Mouse (Mus musculus) stomach, embryonic 16.5 days (tissue): ENCODE measurements around the gene Pigo. TPM values are rescaled to one million over a fixed set of nuclear protein-coding genes. Genes with fewer than 3 reads are reported as not detected.

Experiments used
- ATAC-seq: fragments of 200-750 bp; cut with Nextera tagmentation; 2 replicates; pipeline ENCODE4 v1.8.0; 2017; ENCODE audit warnings: moderate number of reproducible peaks, moderate TSS enrichment; ENCODE audit not compliant: insufficient read depth, low FRiP score
- H3K27ac ChIP-seq: fragments of 300-500 bp; sonication (generic); 2 replicates; pipeline ENCODE4 v1.5.1; 2014; ENCODE audit warnings: low read length
- H3K27me3 ChIP-seq: fragments of 300-500 bp; sonication (generic); 2 replicates; pipeline ENCODE4 v1.6.1; 2014; ENCODE audit warnings: low read length, control low read depth, mixed read lengths; ENCODE audit not compliant: control insufficient read depth, insufficient read depth
- H3K36me3 ChIP-seq: fragments of 300-500 bp; sonication (generic); 2 replicates; pipeline ENCODE4 v1.6.1; 2014; ENCODE audit warnings: low read length; ENCODE audit not compliant: control insufficient read depth, insufficient read depth
- H3K4me1 ChIP-seq: fragments of 300-500 bp; sonication (generic); 2 replicates; pipeline ENCODE4 v1.6.1; 2014; ENCODE audit warnings: low read length, control low read depth, mixed read lengths; ENCODE audit not compliant: control insufficient read depth, insufficient read depth
- H3K4me2 ChIP-seq: fragments of 300-500 bp; sonication (generic); 2 replicates; pipeline ENCODE4 v1.6.1; 2014; ENCODE audit warnings: low read depth, low read length, mixed read lengths
- H3K4me3 ChIP-seq: fragments of 300-500 bp; sonication (generic); replicated peaks from 2 replicates; pipeline ENCODE4 v1.5.1; 2014; ENCODE audit warnings: mild to moderate bottlenecking, low read length
- H3K9ac ChIP-seq: fragments of 300-500 bp; sonication (generic); 2 replicates; pipeline ENCODE4 v1.6.1; 2014; ENCODE audit warnings: low read length
- H3K9me3 ChIP-seq: fragments of 300-500 bp; sonication (generic); replicated peaks from 2 replicates; pipeline ENCODE4 v1.6.1; 2016; ENCODE audit warnings: low read length, control low read depth; ENCODE audit not compliant: control insufficient read depth
- WGBS: fragments of 180-500 bp; shearing (Covaris S2); extraction: QIAGEN DNeasy Blood & Tissue Kit; methylation state at CpG from one replicate; pipeline ENCODE4 v1.1.7; 2014; 5-methylcytosine and 5-hydroxymethylcytosine counted together
- polyA plus RNA-seq: library from polyadenylated mRNA; unstranded; fragments of >200 nt; fragmentation: Nextera tagmentation; extraction: Ambion mirVana; gene quantifications from 2 replicates; pipeline ENCODE4 v1.2.1, GENCODE M21; 2015

Pigo gene
- polyA plus RNA-seq, 1 experiment from 2014 or later = 22.9 TPM

DNA sequence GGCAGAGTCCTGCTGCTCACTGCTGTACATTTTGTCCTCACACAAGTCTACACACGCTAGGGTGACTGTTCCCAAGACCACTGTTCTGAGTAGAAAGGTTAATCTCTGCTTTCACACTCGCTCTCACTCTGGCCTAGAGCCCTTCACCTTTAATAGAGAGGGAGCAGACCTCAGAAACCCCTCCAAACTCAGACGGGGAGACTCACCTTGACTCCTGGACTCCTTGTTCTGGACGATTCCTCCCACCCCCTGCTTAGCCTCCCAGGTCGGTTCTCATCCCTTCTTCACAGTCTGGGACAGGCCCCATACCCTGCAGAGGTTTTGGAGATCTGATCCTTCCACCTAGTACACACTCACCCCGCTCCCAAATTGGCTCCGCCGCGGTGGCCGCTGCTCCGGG, 14.0 kb upstream of the Pigo start:
- Histone ChIP-seq H3K27ac (peak overlapping the region; percentile 87), H3K9ac (peak overlapping the region; percentile 91), H3K27me3 (no peaks in the 10 kb centered on the region), H3K36me3 (peaks cover 3% of the 10 kb centered on the region; the same call in 1 of the 2 replicates), H3K9me3 (no peaks in the 10 kb centered on the region), H3K4me2 (peak overlapping the region; percentile 84), H3K4me3 (peak overlapping the region; percentile 81), H3K4me1 (peaks cover 28% of the 10 kb centered on the region)
- 2% methylated on average over 11 of the region's 11 CpGs for WGBS
- ATAC-seq = no peak

DNA sequence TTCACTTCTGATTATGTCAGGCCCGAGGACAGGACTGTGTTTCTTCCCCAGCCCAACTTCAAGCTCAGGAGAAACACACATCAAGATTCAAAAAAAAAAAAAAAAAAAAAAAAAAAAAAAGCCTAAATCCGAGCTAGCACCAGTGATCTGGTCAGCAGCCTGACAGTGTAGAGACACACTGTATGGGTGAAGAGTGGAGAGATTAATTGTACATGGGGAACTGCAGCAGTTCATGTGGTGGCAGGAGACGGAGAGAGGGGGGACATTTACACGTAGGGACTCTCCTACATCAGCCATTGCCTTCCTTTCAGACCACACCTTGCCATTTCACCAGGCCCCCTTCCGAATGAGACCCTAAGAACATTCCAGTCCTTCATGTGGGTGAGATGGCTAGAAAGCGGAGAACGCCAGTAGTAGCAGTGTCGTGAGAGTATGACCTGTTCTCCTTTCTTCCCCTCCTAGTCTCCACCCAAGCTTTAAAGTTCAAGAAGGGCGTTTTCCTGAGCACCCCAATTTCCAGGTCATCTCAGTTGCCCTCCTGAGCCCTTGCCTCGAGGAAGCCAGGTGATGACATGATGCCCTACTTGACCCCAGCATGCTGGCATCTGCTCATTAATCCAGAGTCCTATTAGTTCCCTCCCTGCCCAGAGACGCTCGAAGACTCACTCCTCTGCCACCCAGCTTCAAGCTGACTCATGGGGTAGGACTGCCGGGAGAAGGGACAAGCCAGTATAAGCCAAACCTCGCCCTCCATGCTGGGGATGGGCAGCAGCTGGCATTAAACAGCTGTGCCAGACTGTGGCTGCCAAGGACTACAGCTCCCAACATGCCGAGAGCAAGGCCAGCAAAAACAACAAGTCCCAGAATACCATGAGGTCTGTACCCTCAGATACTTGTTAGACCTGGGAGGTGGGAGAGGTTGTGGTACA, 13.2 kb upstream of the Pigo start:
- H3K9me3 ChIP-seq = no peaks in the 10 kb centered on the region
- H3K27ac ChIP-seq = peak overlapping the region; percentile 87

DNA sequence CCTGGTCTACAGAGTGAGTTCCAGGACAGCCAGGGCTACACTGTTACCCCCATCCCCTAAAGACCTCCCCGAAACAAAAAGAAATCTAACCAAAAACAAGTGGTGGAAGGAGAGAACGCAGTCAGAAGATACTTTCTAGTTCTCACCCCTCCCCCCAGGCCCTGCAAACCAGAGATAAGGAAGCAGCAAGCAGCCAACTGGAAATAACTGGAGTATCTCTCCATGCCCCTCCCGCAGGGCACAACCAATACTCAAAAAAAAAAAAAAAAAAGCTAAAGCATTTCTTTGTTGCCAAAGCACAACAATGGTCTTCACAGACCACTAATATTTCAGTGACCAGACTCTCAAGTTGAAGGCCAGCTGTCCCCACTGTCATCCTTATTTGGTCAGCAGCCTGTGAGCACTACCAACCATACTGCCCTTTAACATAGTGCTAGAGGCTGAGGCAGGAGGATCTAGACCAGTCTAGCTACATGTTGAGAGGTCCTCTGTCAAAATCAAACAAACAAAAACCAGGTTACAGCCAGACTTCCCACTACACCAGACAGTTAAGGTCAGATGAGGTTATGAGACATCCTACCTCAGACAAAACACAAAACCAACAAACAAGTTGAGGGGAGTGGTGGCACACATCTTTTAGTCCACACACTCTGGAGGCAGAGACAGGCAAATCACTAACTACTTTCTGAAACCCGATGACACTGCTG, 12.4 kb upstream of the Pigo start:
- H3K27me3 ChIP-seq = no peaks in the 10 kb centered on the region
- ATAC-seq = no peak
- no peaks in the 10 kb centered on the region for H3K9me3 ChIP-seq
- 65% methylated on average over 4 of the region's 4 CpGs for WGBS
- peaks cover 21% of the 10 kb centered on the region for H3K4me1 ChIP-seq
- peaks cover 6% of the 10 kb centered on the region; the same call in 1 of the 2 replicates for H3K36me3 ChIP-seq
- H3K4me2 ChIP-seq = peak overlapping the region; percentile 84; the same call in 1 of the 2 replicates
- H3K4me3 ChIP-seq = no peak overlapping the region
- H3K27ac ChIP-seq = no peak overlapping the region
- H3K9ac ChIP-seq = peak overlapping the region; percentile 19; the same call in 1 of the 2 replicates

More for the DNA sequence above, 13.2 kb upstream of the Pigo start:
- Histone ChIP-seq H3K27me3 (no peaks in the 10 kb centered on the region), H3K4me3 (peak overlapping the region; percentile 81), H3K9ac (peak overlapping the region; percentile 91), H3K4me1 (peaks cover 21% of the 10 kb centered on the region), H3K4me2 (peak overlapping the region; percentile 84), H3K36me3 (peaks cover 6% of the 10 kb centered on the region; the same call in 1 of the 2 replicates)
- 43% methylated on average over 15 of the region's 15 CpGs for WGBS
- no peak for ATAC-seq

DNA sequence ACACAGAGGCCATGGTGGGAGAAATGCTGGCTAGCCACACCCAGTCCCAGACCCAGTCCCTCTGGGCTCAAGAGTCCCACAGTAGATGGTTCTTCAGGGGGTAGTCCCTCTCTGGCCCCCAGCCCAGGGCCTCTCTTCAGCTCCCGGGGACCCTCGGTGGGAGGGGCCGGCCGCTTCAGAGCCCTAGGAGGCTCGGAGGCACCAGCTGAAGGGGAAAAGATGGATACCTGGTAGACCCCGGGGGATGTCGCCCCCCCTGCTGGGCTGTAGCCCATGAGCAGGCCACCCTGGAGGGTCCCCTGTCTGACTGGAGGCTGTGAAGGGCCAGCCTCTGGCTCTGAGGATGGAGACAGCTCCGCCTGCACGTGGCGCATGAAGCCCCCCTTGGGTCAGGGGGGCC, 10.7 kb upstream of the Pigo start:
- no peak overlapping the region for H3K4me2 ChIP-seq
- H3K4me3 ChIP-seq = no peak overlapping the region
- no peaks in the 10 kb centered on the region for H3K27me3 ChIP-seq
- no peak overlapping the region for H3K9ac ChIP-seq
- peaks cover 6% of the 10 kb centered on the region; the same call in 1 of the 2 replicates for H3K36me3 ChIP-seq
- peaks cover 26% of the 10 kb centered on the region for H3K4me1 ChIP-seq
- no peak overlapping the region for H3K27ac ChIP-seq
- no peak for ATAC-seq
- H3K9me3 ChIP-seq = no peaks in the 10 kb centered on the region
- WGBS = 73% methylated on average over 10 of the region's 10 CpGs

DNA sequence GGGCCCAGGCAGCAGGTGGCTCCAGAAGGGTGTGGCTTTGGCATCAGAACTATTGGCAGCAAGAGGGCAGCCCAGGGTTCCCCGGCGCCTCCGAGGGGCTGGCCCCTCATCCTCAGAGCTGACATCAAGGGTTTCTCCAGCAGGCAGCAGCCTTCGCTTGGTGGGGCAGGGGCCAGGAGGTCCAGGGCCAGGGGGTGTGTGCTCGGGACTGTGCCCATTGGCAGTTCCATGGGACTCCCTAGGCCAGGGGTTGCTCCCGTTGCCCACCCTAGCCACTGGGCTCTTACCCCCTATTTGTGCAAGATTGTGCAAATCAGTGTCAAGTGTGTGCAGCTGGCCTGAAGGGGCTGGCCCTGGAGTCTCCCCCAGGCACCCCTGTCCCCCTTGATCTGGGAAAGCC, 10.2 kb upstream of the Pigo start:
- H3K4me2 ChIP-seq = no peak overlapping the region
- H3K27me3 ChIP-seq = no peaks in the 10 kb centered on the region
- H3K27ac ChIP-seq = no peak overlapping the region
- H3K4me3 ChIP-seq = no peak overlapping the region
- 91% methylated on average over 6 of the region's 6 CpGs for WGBS
- H3K4me1 ChIP-seq = peaks cover 26% of the 10 kb centered on the region
- H3K9me3 ChIP-seq = no peaks in the 10 kb centered on the region
- H3K9ac ChIP-seq = no peak overlapping the region
- peaks cover 6% of the 10 kb centered on the region; the same call in 1 of the 2 replicates for H3K36me3 ChIP-seq
- ATAC-seq = no peak

DNA sequence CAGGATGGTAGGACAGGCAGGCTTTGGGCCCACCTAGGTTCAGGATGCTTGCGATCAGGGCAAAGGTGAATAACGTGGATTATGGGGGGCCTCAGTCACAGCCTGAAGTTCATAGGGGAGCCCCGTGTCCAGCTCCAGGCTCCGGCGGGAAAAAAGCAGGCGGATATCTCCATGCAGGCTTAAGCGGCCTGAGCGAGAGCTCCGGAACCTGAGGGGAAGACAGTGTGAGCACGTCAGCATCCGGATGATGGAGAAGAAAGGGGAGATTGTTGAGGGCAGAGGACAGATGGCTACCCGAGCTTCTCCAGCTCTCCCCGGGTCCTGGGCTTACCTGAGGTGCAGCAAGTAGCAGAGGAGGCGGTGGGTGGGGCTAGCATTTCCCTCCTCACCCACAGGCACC, 7.9 kb upstream of the Pigo start:
- H3K9me3 ChIP-seq = no peaks in the 10 kb centered on the region
- H3K4me3 ChIP-seq = no peak overlapping the region
- no peak overlapping the region for H3K27ac ChIP-seq
- no peaks in the 10 kb centered on the region for H3K27me3 ChIP-seq
- WGBS = 76% methylated on average over 14 of the region's 14 CpGs
- H3K4me1 ChIP-seq = peaks cover 18% of the 10 kb centered on the region
- H3K4me2 ChIP-seq = no peak overlapping the region
- no peak for ATAC-seq
- H3K36me3 ChIP-seq = peaks cover 12% of the 10 kb centered on the region
- H3K9ac ChIP-seq = no peak overlapping the region

DNA sequence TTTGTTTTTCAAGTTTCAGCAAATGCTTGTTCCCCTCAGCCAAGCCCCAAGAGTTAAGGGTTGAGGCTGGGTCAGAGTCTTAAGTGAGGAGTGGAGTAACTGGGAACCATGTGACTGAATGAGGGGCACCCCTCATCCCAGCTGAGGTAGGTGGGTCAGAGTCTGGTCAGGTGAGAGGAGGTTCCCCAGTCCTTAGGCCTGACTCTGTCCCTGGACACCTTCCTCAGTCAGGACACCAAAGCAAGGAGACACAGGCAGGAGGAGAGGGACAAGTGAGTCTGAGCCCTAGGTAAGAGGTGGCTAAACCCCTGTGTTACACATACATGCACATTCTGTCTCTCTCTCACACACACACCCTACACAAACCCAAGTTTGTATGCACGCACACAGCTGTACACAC, 6.9 kb upstream of the Pigo start:
- ATAC-seq = no peak
- H3K36me3 ChIP-seq = peaks cover 20% of the 10 kb centered on the region
- H3K4me3 ChIP-seq = no peak overlapping the region
- H3K4me2 ChIP-seq = no peak overlapping the region
- WGBS = 100% methylated on average over 1 of the region's 1 CpGs
- no peaks in the 10 kb centered on the region for H3K9me3 ChIP-seq
- H3K27ac ChIP-seq = no peak overlapping the region
- H3K27me3 ChIP-seq = no peaks in the 10 kb centered on the region
- no peak overlapping the region for H3K9ac ChIP-seq
- H3K4me1 ChIP-seq = peaks cover 13% of the 10 kb centered on the region

DNA sequence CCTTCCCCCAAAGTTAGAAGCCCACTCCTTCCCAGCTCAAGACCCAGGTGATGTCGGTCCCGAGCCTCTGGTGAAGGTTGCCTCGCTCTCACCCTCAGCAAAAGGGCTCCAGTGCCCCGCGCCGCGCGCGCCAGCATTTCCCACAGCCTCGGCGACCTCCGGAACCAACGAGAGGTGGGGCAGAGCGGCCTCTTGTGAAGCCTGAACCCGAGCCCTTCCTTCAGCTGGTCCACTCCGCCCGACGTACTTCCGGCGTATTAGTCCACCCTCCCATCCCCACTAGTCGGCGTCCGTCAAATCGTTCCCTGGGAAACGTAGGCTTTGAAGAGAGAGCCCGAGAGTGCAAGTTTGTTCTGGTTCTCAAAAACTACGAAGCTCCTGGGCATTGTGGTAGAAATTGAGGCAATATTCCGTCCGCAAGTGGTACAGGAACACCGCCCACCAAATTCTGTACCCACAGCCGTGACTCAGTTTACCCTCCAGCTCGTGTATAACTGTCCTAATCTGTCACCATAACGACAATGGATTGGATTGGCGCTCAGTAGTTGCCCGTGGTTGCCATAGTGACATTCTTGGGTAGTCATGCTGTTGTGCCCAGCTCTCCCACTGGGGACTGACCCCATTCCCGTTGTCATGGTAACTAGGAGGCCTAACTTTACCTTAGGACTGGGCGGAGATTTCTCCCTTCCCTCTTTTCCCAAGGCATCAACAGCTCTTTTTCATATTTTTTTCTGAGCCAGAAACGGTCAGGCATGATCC, 5.8 kb upstream of the Pigo start, which contains the start of gene Stoml2:
Gene Stoml2, minus strand, starts transcription at position 474 of the 759 bp plus-strand sequence.
- Histone ChIP-seq H3K9me3 (no peaks in the 10 kb centered on the region), H3K9ac (peak within 1 kb of the TSS; percentile 96), H3K4me3 (peak within 1 kb of the TSS; percentile 81), H3K36me3 (peaks cover 29% of the 10 kb centered on the region), H3K27me3 (no peaks in the 10 kb centered on the region), H3K27ac (peak within 1 kb of the TSS; percentile 87), H3K4me2 (peak within 1 kb of the TSS; percentile 84), H3K4me1 (peaks cover 13% of the 10 kb centered on the region)
- under 1% methylated on average over 38 of the region's 38 CpGs for WGBS
- peak; percentile 96 for ATAC-seq
